In the genomic region with DNA sequence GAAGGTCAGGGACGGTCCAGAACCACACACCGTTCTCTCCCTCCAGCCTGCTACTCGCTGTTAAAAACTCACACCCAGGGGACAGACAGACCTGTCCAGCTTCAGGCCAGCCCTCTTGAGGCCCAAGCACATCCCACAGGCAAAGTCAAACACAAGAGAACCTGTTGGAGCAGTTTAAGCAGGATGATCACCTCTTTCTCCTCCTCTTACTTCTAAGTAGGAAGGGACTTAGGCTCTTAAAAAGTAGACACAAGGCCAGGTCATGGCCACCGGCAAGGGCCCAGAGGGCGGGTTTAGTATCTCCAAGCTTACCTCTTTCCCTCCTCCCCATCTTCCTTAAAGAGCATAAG, we compare ENCODE assay signal across 8 mouse cellular contexts. TPM values are rescaled to one million over a fixed set of nuclear protein-coding genes. Genes with fewer than 3 reads are reported as not detected.
DNase-seq lines count a peak whose midpoint lies in the region; ATAC-seq and TF ChIP-seq lines count a peak whose summit lies in the region.

No protein-coding gene starts in this region.

- peak; percentile 71 for DNase-seq in lung, adult 2 months
- no peak for DNase-seq in lung, postnatal 14 days
- DNase-seq in frontal cortex, postnatal 14 days (ENCODE audit: low spot score in 2 of 2) = no peak
- DNase-seq in frontal cortex, adult 2 months (ENCODE audit: extremely low spot score in 1 of 2, low spot score in 1 of 2) = no peak
- no peak for DNase-seq in left cerebral cortex, postnatal 14 days (ENCODE audit: low spot score in 2 of 2)

- TF ChIP-seq POLR2A in lung, adult 2 months (IDR thresholded peaks at IDR 0.05; ENCODE audit: borderline replicate concordance, extremely low read depth, low read depth, low read length) = peak; percentile 37; the same call in 1 of the 2 replicates

- peak overlapping the region; percentile 87 for H3K4me3 ChIP-seq in lung, adult 2 months (replicated peaks; ENCODE audit: extremely low read depth, low read depth, low read length)
- H3K4me3 ChIP-seq in embryonic facial prominence, embryonic 12.5 days = peak overlapping the region; percentile 92
- peak overlapping the region; percentile 93 for H3K4me3 ChIP-seq in kidney, embryonic 15.5 days (replicated peaks)
- H3K4me3 ChIP-seq in midbrain, embryonic 12.5 days = peak overlapping the region; percentile 98

- peak overlapping the region; percentile 65 for H3K4me2 ChIP-seq in embryonic facial prominence, embryonic 12.5 days (replicated peaks)
- peak overlapping the region; percentile 86 for H3K4me2 ChIP-seq in kidney, embryonic 15.5 days
- H3K4me2 ChIP-seq in midbrain, embryonic 12.5 days (replicated peaks) = peak overlapping the region; percentile 87

- peak overlapping the region; percentile 93 for H3K27ac ChIP-seq in embryonic facial prominence, embryonic 12.5 days
- H3K27ac ChIP-seq in kidney, embryonic 15.5 days = peak overlapping the region; percentile 88
- H3K27ac ChIP-seq in midbrain, embryonic 12.5 days (replicated peaks) = peak overlapping the region; percentile 87

- no peak for ATAC-seq in embryonic facial prominence, embryonic 12.5 days (ENCODE audit: insufficient number of reproducible peaks, insufficient read depth, low FRiP score, low TSS enrichment)
- ATAC-seq in kidney, embryonic 15.5 days (replicated peaks; ENCODE audit: low FRiP score) = no peak
- no peak for ATAC-seq in midbrain, embryonic 12.5 days (ENCODE audit: low FRiP score, low read depth)

- no peaks in the 10 kb centered on the region for H3K9me3 ChIP-seq in embryonic facial prominence, embryonic 12.5 days
- H3K9me3 ChIP-seq in kidney, embryonic 15.5 days (replicated peaks) = no peaks in the 10 kb centered on the region
- H3K9me3 ChIP-seq in midbrain, embryonic 12.5 days = no peaks in the 10 kb centered on the region

- H3K36me3 ChIP-seq in embryonic facial prominence, embryonic 12.5 days = no peaks in the 10 kb centered on the region
- no peaks in the 10 kb centered on the region; the same call in 1 of the 2 replicates for H3K36me3 ChIP-seq in kidney, embryonic 15.5 days
- H3K36me3 ChIP-seq in midbrain, embryonic 12.5 days = no peaks in the 10 kb centered on the region

- no peaks in the 10 kb centered on the region for H3K27me3 ChIP-seq in embryonic facial prominence, embryonic 12.5 days
- H3K27me3 ChIP-seq in kidney, embryonic 15.5 days = no peaks in the 10 kb centered on the region
- no peaks in the 10 kb centered on the region for H3K27me3 ChIP-seq in midbrain, embryonic 12.5 days

- peaks cover 18% of the 10 kb centered on the region for H3K4me1 ChIP-seq in lung, adult 2 months (ENCODE audit: control insufficient read depth, insufficient read depth, low read length)
- peaks cover 40% of the 10 kb centered on the region for H3K4me1 ChIP-seq in embryonic facial prominence, embryonic 12.5 days
- peaks cover 46% of the 10 kb centered on the region for H3K4me1 ChIP-seq in kidney, embryonic 15.5 days
- H3K4me1 ChIP-seq in midbrain, embryonic 12.5 days = peaks cover 36% of the 10 kb centered on the region

- 12% methylated on average over 5 of the region's 5 CpGs for WGBS in lung, adult 2 months
- 13% methylated on average over 5 of the region's 5 CpGs for WGBS in embryonic facial prominence, embryonic 12.5 days
- 10% methylated on average over 5 of the region's 5 CpGs for WGBS in kidney, embryonic 15.5 days
- 6% methylated on average over 5 of the region's 5 CpGs for WGBS in midbrain, embryonic 12.5 days

- TF ChIP-seq CTCF in lung, adult 2 months (IDR thresholded peaks at IDR 0.05; ENCODE audit: insufficient read depth, low read length) = no peak

- H3K9ac ChIP-seq in embryonic facial prominence, embryonic 12.5 days = peak overlapping the region; percentile 100
- peak overlapping the region; percentile 97 for H3K9ac ChIP-seq in kidney, embryonic 15.5 days
- H3K9ac ChIP-seq in midbrain, embryonic 12.5 days (replicated peaks) = peak overlapping the region; percentile 100

- intact Hi-C loops in left cerebral cortex, postnatal 14 days (cut with DNase I) = no loop called here

RNA-seq across cellular contexts. Expression of a gene that starts 1.3 kb away (rescaled TPM):
- 24.0 and 25.9 TPM in 2 replicates for polyA plus RNA-seq in lung, adult 2 months (2012; rRNA removed)
- 10.4 and 12.1 TPM in 2 replicates for polyA plus RNA-seq in embryonic facial prominence, embryonic 12.5 days (2016; fragmentation: Nextera tagmentation; extraction: Ambion mirVana)
- 7.5 and 7.8 TPM in 2 replicates for polyA plus RNA-seq in kidney, embryonic 15.5 days (2015; fragmentation: Nextera tagmentation; extraction: Ambion mirVana)
- polyA plus RNA-seq in midbrain, embryonic 12.5 days (2016; fragmentation: Nextera tagmentation; extraction: Ambion mirVana) = 11.3 and 11.4 TPM in 2 replicates
- polyA plus RNA-seq in frontal cortex, adult 2 months (2012; rRNA removed) = 23.2 and 25.1 TPM in 2 replicates
- 10 to 100 TPM; 28.1 to 28.6 TPM for total RNA-seq in left cerebral cortex, postnatal 14 days (2021)
